Mouse (Mus musculus): Measurements from ENCODE around the gene Gpat3.

- TF ChIP-seq CTCF (IDR thresholded peaks at IDR 0.05; ENCODE audit: low read depth) (no peak), EP300 (optimal IDR thresholded peaks at IDR 0.05) (no peak)
Measured at GRCm38 (mm10) chr5:100945336-100945735, 99.8 kb downstream of the Gpat3 start.

All from stomach, postnatal 0 days (tissue).